Mouse (Mus musculus) hindbrain, embryonic 16.5 days (tissue): Measurements from ENCODE around the gene Cst9. TPM values are rescaled to one million over a fixed set of nuclear protein-coding genes. Genes with fewer than 3 reads are reported as not detected.

Experiments used
- ATAC-seq: fragments of 200-750 bp; cut with Nextera tagmentation; 2 replicates; pipeline ENCODE4 v1.8.0; 2017; ENCODE audit warnings: moderate TSS enrichment, moderate library complexity
- H3K27ac ChIP-seq: fragments of 300-500 bp; sonication (generic); 2 replicates; pipeline ENCODE4 v1.5.1; 2014; ENCODE audit warnings: low read depth, mild to moderate bottlenecking, control low read depth, low read length, moderate library complexity
- H3K27me3 ChIP-seq: fragments of 300-500 bp; sonication (generic); replicated peaks from 2 replicates; pipeline ENCODE4 v1.6.1; 2014; ENCODE audit warnings: low read length; ENCODE audit not compliant: control insufficient read depth, insufficient read depth
- H3K36me3 ChIP-seq: fragments of 300-500 bp; sonication (generic); 2 replicates; pipeline ENCODE4 v1.6.1; 2014; ENCODE audit warnings: mild to moderate bottlenecking, low read length, moderate library complexity, mixed read lengths; ENCODE audit not compliant: control insufficient read depth, insufficient read depth
- H3K4me1 ChIP-seq: fragments of 300-500 bp; sonication (generic); 2 replicates; pipeline ENCODE4 v1.6.1; 2014; ENCODE audit warnings: low read depth, low read length; ENCODE audit not compliant: control insufficient read depth, insufficient read depth
- H3K4me2 ChIP-seq: fragments of 300-500 bp; sonication (generic); 2 replicates; pipeline ENCODE4 v1.6.1; 2014; ENCODE audit warnings: mild to moderate bottlenecking, low read length, control low read depth, moderate library complexity
- H3K4me3 ChIP-seq: fragments of 300-500 bp; sonication (generic); 2 replicates; pipeline ENCODE4 v1.5.1; 2014; ENCODE audit warnings: mild to moderate bottlenecking, low read length, control low read depth, moderate library complexity
- H3K9ac ChIP-seq: fragments of 300-500 bp; sonication (generic); 2 replicates; pipeline ENCODE4 v1.6.1; 2014; ENCODE audit warnings: low read depth, mild to moderate bottlenecking, control low read depth, low read length, moderate library complexity
- H3K9me3 ChIP-seq: fragments of 300-500 bp; sonication (generic); 2 replicates; pipeline ENCODE4 v1.6.1; 2014; ENCODE audit warnings: mild to moderate bottlenecking, low read length, moderate library complexity; ENCODE audit not compliant: control insufficient read depth
- WGBS: fragments of 180-500 bp; shearing (Covaris S2); extraction: QIAGEN DNeasy Blood & Tissue Kit; methylation state at CpG from one replicate; pipeline ENCODE4 v1.1.7; 2014; 5-methylcytosine and 5-hydroxymethylcytosine counted together
- polyA plus RNA-seq: library from polyadenylated mRNA; unstranded; fragments of >200 nt; fragmentation: Nextera tagmentation; extraction: Ambion mirVana; gene quantifications from 2 replicates; pipeline ENCODE4 v1.2.1, GENCODE M21; 2015

The Cst9 gene
- polyA plus RNA-seq, 1 experiment from 2014 or later: not detected

DNA sequence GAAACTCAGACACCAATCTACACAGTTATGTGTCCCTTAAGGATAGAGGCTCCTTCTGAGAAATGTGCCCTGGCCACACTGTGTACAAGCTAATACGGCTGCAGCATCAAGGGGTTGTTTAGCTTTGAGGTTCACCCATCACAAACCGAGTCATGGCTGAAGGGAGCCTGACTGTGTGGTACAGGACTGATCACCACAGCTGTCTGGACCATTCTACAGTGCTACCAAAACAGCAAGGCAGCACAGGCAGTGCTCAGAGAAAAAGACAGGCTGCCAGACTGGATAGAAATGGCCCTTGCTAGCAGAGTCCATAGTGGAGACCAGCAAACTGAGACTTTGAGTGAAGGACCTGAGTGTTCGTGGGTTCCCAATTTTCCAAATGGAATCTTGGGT, 39.3 kb downstream of the Cst9 start:
- Histone ChIP-seq H3K9me3 (no peaks in the 10 kb centered on the region), H3K9ac (peak overlapping the region; percentile 95), H3K4me1 (peaks cover 26% of the 10 kb centered on the region), H3K4me2 (peak overlapping the region; percentile 95), H3K27me3 (no peaks in the 10 kb centered on the region), H3K36me3 (peaks cover 12% of the 10 kb centered on the region), H3K4me3 (peak overlapping the region; percentile 97), H3K27ac (0 out of 2 replicates have a peak overlapping the region, but pooled peaks have one; percentile 17)
- peak; percentile 7; the same call in 1 of the 2 replicates for ATAC-seq
- 52% methylated on average over 3 of the region's 3 CpGs for WGBS

DNA sequence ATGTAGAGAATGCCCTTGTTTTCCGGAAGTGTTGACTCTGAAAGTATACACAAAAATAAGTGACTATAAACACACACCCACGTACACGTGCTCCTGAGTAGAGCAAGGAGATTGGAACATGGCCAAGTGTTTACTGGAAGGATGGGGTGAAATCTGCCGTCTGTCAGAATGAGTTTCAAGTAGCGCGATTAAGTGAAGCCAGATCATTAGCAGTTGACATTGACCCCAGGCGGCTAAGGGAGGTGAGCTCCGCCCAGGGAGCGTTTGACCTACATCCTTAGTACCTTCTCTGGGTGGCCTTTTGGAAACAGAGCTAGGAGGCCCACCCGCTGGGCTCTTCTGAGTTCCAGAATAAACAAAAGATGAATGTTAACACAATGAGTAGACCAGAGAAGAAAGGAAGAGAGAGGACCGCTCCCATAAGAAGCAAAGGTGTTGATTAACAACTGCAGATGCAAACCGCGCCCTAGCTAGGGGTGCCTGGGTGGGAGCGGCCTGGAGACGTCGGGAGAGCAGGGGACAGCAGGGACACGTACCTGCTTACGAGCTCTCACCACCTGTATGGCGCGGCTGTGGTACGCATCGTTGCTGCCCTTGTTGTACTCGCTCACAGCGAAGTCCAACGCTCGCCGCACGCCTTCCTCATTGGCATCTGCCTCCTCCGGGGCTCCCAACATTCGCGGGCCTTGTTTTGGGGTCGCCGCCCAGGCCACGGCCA, 39.8 kb downstream of the Cst9 start:
- peak; percentile 81 for ATAC-seq
- peak overlapping the region; percentile 89 for H3K27ac ChIP-seq
- H3K27me3 ChIP-seq: no peaks in the 10 kb centered on the region
- H3K4me3 ChIP-seq: peak overlapping the region; percentile 97
- peaks cover 26% of the 10 kb centered on the region for H3K4me1 ChIP-seq
- under 1% methylated on average over 32 of the region's 34 CpGs for WGBS
- H3K36me3 ChIP-seq: peaks cover 12% of the 10 kb centered on the region
- peak overlapping the region; percentile 95 for H3K9ac ChIP-seq
- no peaks in the 10 kb centered on the region for H3K9me3 ChIP-seq
- peak overlapping the region; percentile 95 for H3K4me2 ChIP-seq

DNA sequence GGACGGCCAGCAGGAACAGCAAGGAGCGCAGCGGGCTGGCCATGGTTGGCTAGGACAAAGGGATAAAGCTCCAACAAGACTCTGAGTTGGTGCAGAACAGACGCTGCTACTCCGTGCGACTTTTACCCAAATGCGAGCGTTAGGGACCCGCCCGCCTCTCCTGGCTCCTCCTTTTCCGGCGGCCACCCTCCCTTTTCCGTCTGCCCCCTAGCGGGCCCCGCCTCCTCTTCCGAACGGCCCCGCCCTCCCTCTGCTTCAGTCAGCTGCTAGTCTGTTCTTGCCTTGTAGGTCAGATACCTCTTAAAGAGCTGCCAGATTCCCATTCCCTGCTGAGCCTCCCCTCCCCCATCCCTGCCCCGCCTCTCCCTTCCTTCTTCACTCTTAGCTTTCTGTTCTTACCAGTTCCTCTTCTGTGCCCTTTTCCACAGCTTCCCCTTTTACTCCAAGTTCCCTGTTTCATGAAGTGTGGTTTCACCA, 40.4 kb downstream of the Cst9 start, which contains the start of gene Cst3:
Gene Cst3 (minus strand): TSS at position 358 of the 477 bp plus-strand sequence.
- H3K4me1 ChIP-seq: peaks cover 26% of the 10 kb centered on the region
- no peaks in the 10 kb centered on the region for H3K9me3 ChIP-seq
- 0% methylated on average over 12 of the region's 19 CpGs for WGBS
- H3K27ac ChIP-seq: peak within 1 kb of the TSS; percentile 89
- peak within 1 kb of the TSS; percentile 97 for H3K4me3 ChIP-seq
- H3K36me3 ChIP-seq: peaks cover 12% of the 10 kb centered on the region
- peak; percentile 96 for ATAC-seq
- H3K27me3 ChIP-seq: no peaks in the 10 kb centered on the region
- peak within 1 kb of the TSS; percentile 95 for H3K9ac ChIP-seq
- H3K4me2 ChIP-seq: peak within 1 kb of the TSS; percentile 95

DNA sequence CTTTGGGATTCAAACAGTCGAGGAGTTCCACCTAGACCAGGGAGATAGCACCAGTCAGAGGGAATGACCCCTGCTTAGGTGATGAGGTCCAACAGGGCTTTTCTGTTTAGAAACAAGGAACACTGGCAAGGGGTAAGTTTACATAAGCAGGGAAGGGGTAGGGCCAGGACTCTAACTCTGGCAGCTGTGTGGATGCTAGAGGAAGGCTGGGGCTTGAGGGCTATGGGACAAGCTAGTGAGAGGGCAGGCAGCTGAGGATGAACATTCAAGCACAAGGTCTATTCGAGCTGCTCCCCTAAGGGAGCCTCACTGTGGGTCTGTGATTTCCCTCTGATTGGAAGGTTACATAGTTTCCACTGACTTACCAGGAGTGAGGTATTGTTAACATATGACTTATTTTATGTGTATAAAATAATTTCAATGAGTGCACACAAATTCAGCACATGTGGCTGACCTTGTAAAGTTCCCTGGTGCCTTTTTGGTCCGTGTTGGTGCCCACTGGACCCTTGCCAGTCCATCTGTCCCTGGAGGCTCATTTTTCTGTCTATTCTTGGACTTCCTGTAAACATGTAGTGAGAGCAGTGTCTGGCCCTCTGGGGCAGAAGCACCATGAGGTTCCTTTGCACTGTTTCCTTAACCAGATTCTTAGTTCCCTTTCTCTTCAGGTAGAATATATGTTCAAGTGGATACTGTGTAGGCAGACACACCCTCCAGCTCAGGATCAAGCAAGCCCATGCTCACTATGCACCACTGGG, 42.2 kb downstream of the Cst9 start:
- ATAC-seq: no peak
- H3K4me2 ChIP-seq: no peak overlapping the region
- H3K4me3 ChIP-seq: no peak overlapping the region

DNA sequence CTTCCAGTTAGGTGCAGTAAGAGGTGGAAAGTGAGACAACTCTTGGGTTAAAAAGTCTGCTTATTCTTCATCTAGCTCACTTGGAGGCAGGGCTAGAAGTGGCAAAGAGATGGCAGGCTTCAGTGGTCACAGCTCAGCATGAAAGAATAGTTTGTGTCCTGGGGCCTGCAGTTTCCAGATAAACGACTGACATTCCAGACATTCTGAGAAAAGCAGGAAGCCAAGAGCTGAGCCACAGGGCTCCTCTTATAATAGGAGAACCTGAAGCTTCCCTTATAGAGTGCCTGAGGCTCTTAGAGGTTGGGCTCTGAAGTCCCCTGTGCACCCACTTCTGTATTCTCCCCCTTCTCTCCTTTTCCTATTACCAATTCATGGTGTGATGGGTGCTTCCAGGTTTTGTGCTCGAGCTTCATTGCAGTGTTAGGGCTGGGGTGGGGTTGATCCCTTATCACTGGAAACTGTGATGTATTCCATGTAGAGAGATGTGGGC, 43.7 kb downstream of the Cst9 start:
- H3K9me3 ChIP-seq: no peaks in the 10 kb centered on the region
- peaks cover 12% of the 10 kb centered on the region for H3K4me1 ChIP-seq
- no peak overlapping the region for H3K4me2 ChIP-seq
- no peak overlapping the region for H3K4me3 ChIP-seq
- no peaks in the 10 kb centered on the region for H3K27me3 ChIP-seq
- no peaks in the 10 kb centered on the region for H3K36me3 ChIP-seq
- no peak overlapping the region for H3K9ac ChIP-seq
- no peak for ATAC-seq
- WGBS: 19% methylated on average over 2 of the region's 2 CpGs
- H3K27ac ChIP-seq: no peak overlapping the region

More for the DNA sequence above, 42.2 kb downstream of the Cst9 start:
- 64% methylated on average over 3 of the region's 3 CpGs for WGBS
- H3K9me3 ChIP-seq: no peaks in the 10 kb centered on the region
- no peaks in the 10 kb centered on the region; the same call in 1 of the 2 replicates for H3K36me3 ChIP-seq
- H3K9ac ChIP-seq: no peak overlapping the region
- H3K4me1 ChIP-seq: peaks cover 24% of the 10 kb centered on the region
- no peak overlapping the region for H3K27ac ChIP-seq
- no peaks in the 10 kb centered on the region for H3K27me3 ChIP-seq

DNA sequence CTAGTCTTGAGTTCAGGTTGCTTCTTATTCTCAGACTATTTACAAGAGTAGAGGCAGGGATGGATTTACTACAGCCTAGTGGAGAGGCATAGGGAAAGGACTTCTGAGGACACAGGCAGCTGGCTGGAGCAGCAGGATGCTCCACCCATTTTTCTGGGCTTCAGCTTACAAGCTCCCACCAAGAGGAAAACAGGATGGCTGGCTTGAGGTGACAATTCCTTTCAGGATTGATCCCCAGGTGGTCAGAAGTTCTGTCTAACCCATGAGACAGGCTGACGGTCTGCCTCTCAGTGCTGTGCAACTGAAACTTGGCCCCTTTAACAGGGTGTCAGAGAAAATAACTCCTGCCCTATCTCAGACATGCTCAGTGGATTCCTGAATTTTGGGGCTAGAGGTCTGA, 44.3 kb downstream of the Cst9 start:
- no peaks in the 10 kb centered on the region for H3K27me3 ChIP-seq
- H3K4me2 ChIP-seq: no peak overlapping the region
- no peak for ATAC-seq
- no peaks in the 10 kb centered on the region for H3K9me3 ChIP-seq
- H3K36me3 ChIP-seq: no peaks in the 10 kb centered on the region
- no peak overlapping the region for H3K27ac ChIP-seq
- 38% methylated on average over 1 of the region's 1 CpGs for WGBS
- no peak overlapping the region for H3K9ac ChIP-seq
- H3K4me3 ChIP-seq: no peak overlapping the region
- peaks cover 7% of the 10 kb centered on the region for H3K4me1 ChIP-seq

DNA sequence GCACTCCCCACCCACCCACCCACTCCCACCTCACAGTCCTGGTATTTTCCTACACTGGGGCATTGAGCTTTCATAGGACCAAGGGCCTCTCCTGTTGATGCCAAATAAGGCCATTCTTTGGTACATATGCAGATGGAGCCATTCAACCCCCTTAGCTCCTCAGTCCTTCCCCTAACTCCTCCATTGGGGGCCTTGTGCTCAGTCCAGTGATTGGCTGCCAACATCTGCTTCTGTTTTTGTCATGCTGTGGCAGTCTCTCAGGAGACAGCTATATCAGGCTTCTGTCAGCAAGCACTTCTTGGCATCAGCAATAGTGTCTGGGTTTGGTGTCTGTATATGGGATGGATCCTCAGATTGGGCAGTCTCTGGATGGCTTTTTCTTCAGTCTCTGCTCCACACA, 49.8 kb downstream of the Cst9 start:
- Histone ChIP-seq H3K4me3 (no peak overlapping the region), H3K9ac (no peak overlapping the region), H3K4me1 (no peaks in the 10 kb centered on the region), H3K9me3 (no peaks in the 10 kb centered on the region), H3K4me2 (no peak overlapping the region), H3K27ac (no peak overlapping the region), H3K27me3 (no peaks in the 10 kb centered on the region), H3K36me3 (no peaks in the 10 kb centered on the region)
- peak; percentile 85 for ATAC-seq
